Mouse (Mus musculus) liver (tissue): ENCODE measurements at regions not wholly inside any gene's neighbourhood (a gene's known extent, or its start where the extent isn't known, plus 50 kb on each side); places are given as distances from the start of the nearest gene placed in this dataset.
"Not testable (repeated sequence)": the region's sequence is repeated elsewhere in the genome, so short reads cannot be mapped to it uniquely, and the experiment has no call there.

Experiments used
- DNase-seq: peaks from one replicate; pipeline ENCODE4 v3.0.0-alpha.2; 2020; ENCODE audit warnings: mixed read lengths

GRCm38 (mm10) chr1:12025791-12026190 lies 611.9 kb downstream of the A830018L16Rik start:
- DNase-seq = no peak

GRCm38 (mm10) chr1:12027442-12027841 lies 613.5 kb downstream of the A830018L16Rik start:
- DNase-seq = no peak

GRCm38 (mm10) chr1:12028074-12028473 lies 614.2 kb downstream of the A830018L16Rik start:
- no peak for DNase-seq

- DNase-seq = no peak
Observed at GRCm38 (mm10) chr1:12051931-12052482, 638.1 kb downstream of the A830018L16Rik start.

GRCm38 (mm10) chr1:12055865-12056560 lies 642.1 kb downstream of the A830018L16Rik start:
- DNase-seq = no peak

- no peak for DNase-seq
Observed at GRCm38 (mm10) chr1:12065016-12065513, 651.2 kb downstream of the A830018L16Rik start.

GRCm38 (mm10) chr1:12092564-12093504 lies 678.9 kb downstream of the A830018L16Rik start:
- DNase-seq = no peak

GRCm38 (mm10) chr1:12115041-12115828 lies 701.3 kb downstream of the A830018L16Rik start:
- DNase-seq = no peak

GRCm38 (mm10) chr1:12117083-12117482 lies 703.2 kb downstream of the A830018L16Rik start:
- no peak for DNase-seq

GRCm38 (mm10) chr1:12120926-12121325 lies 707.0 kb downstream of the A830018L16Rik start:
- DNase-seq = no peak

- DNase-seq = not testable (repeated sequence)
Observed at GRCm38 (mm10) chr1:12126611-12127010, 712.7 kb downstream of the A830018L16Rik start.

- DNase-seq = no peak
Observed at GRCm38 (mm10) chr1:12170503-12170902, 756.6 kb downstream of the A830018L16Rik start.

- DNase-seq = no peak
Observed at GRCm38 (mm10) chr1:12189646-12190233, 775.8 kb downstream of the A830018L16Rik start.

- no peak for DNase-seq
Observed at GRCm38 (mm10) chr1:12192588-12192987, 778.7 kb downstream of the A830018L16Rik start.

GRCm38 (mm10) chr1:12231089-12231488 lies 817.2 kb downstream of the A830018L16Rik start:
- no peak for DNase-seq

- DNase-seq = no peak
Observed at GRCm38 (mm10) chr1:12242090-12242489, 828.2 kb downstream of the A830018L16Rik start.

- DNase-seq = no peak
Observed at GRCm38 (mm10) chr1:12282493-12282892, 868.6 kb downstream of the A830018L16Rik start.

GRCm38 (mm10) chr1:12285551-12285950 lies 871.6 kb downstream of the A830018L16Rik start:
- no peak for DNase-seq

- DNase-seq = no peak
Observed at GRCm38 (mm10) chr1:12286026-12286425, 872.1 kb downstream of the A830018L16Rik start.

GRCm38 (mm10) chr1:12288521-12288920 lies 874.6 kb downstream of the A830018L16Rik start:
- DNase-seq = no peak

GRCm38 (mm10) chr1:12291787-12292186 lies 877.9 kb downstream of the A830018L16Rik start:
- DNase-seq = no peak

- DNase-seq = no peak
Observed at GRCm38 (mm10) chr1:12318029-12318428, 904.1 kb downstream of the A830018L16Rik start.
